Mouse (Mus musculus) heart, adult 2 months (tissue): ENCODE data around the gene Rab3ip. TPM values are rescaled to one million over a fixed set of nuclear protein-coding genes. Genes with fewer than 3 reads are reported as not detected.

Experiments
- DNase-seq, 2 experiments: peaks; one replicate each; pipeline ENCODE4 v3.0.0; 2021
- H3K27ac ChIP-seq: fragments of 200-600 bp; 2 replicates; pipeline ENCODE4 v1.8.1; 2022
- H3K27me3 ChIP-seq: fragments of 200-500 bp; 2 replicates; pipeline ENCODE4 v1.6.1; 2012; ENCODE audit warnings: mild to moderate bottlenecking, low read length, inconsistent platforms, mixed read lengths; ENCODE audit not compliant: control insufficient read depth, insufficient read depth
- H3K36me3 ChIP-seq: fragments of 200-500 bp; 2 replicates; pipeline ENCODE4 v1.6.1; 2012; ENCODE audit warnings: low read length, inconsistent platforms; ENCODE audit not compliant: control insufficient read depth, insufficient read depth
- H3K4me1 ChIP-seq: fragments of 200-500 bp; 2 replicates; pipeline ENCODE4 v1.6.1; 2011; ENCODE audit warnings: low read length; ENCODE audit not compliant: control insufficient read depth, insufficient read depth
- H3K4me3 ChIP-seq: fragments of 200-600 bp; 2 replicates; pipeline ENCODE4 v1.8.1; 2022
- H3K79me2 ChIP-seq: fragments of 200-500 bp; replicated peaks from 2 replicates; pipeline ENCODE4 v1.6.1; 2012; ENCODE audit warnings: mild to moderate bottlenecking, inconsistent platforms, low read length, moderate library complexity, mixed read lengths; ENCODE audit not compliant: control insufficient read depth, insufficient read depth
- H3K9ac ChIP-seq: fragments of 200-500 bp; 2 replicates; pipeline ENCODE4 v1.6.1; 2012; ENCODE audit warnings: low read depth, mild to moderate bottlenecking, control low read depth, inconsistent platforms, low read length, mixed read lengths
- CTCF ChIP-seq: fragments of 200-600 bp; IDR thresholded peaks from 2 replicates; pipeline ENCODE4 v1.8.1; 2022; ENCODE audit warnings: antibody characterized with exemption, mild to moderate bottlenecking, moderate library complexity
- EP300 ChIP-seq: fragments of 200-500 bp; IDR thresholded peaks from 2 replicates; pipeline ENCODE4 v1.6.1; 2011; ENCODE audit warnings: low read depth, low read length, control low read depth; ENCODE audit not compliant: insufficient read depth
- POLR2A ChIP-seq: fragments of 200-500 bp; IDR thresholded peaks from 2 replicates; pipeline ENCODE4 v1.6.1; 2011; ENCODE audit warnings: mild to moderate bottlenecking, low read depth, low read length, control low read depth; ENCODE audit not compliant: insufficient read depth
- WGBS: fragments of 180-500 bp; shearing (Covaris S2); methylation state at CpG from one replicate; pipeline ENCODE4 v1.1.7; 2018; 5-methylcytosine and 5-hydroxymethylcytosine counted together
- intact Hi-C: fragments of 180-260 bp; cut with DNase I; formaldehyde crosslinking; loops from one replicate; pipeline ENCODE4 v1.15.1; 2025
- polyA plus RNA-seq: library from polyadenylated mRNA; depleted of rRNA; stranded (reverse); fragments of >200 nt; gene quantifications from 2 replicates; pipeline ENCODE4 v1.2.3, GENCODE M21; 2012; rRNA removed
- total RNA-seq, 2 experiments: library from RNA; stranded (reverse); gene quantifications; 2 replicates each; pipeline ENCODE4 v1.2.3; 2021

Rab3ip gene
- total and polyA plus RNA-seq, 3 experiments = 80.3 to 168 (median 100) TPM

- 85% methylated on average over 4 of the region's 4 CpGs for WGBS
- Histone ChIP-seq H3K36me3 (no peaks in the 10 kb centered on the region), H3K27me3 (no peaks in the 10 kb centered on the region), H3K9ac (no peak overlapping the region), H3K79me2 (no peaks in the 10 kb centered on the region), H3K4me1 (no peaks in the 10 kb centered on the region), H3K4me3 (no peak overlapping the region), H3K27ac (no peak overlapping the region)
- no peak for TF ChIP-seq CTCF
- no peak for TF ChIP-seq POLR2A
- no peak for TF ChIP-seq EP300
- DNase-seq = no peak
- intact Hi-C loops = no loop called here
Measured at GRCm38 (mm10) chr10:116877436-116877835, 73.1 kb downstream of the Rab3ip start.

- 79% methylated on average over 9 of the region's 9 CpGs for WGBS
- H3K79me2 ChIP-seq = no peaks in the 10 kb centered on the region
Measured at GRCm38 (mm10) chr10:116874490-116874889, 76.1 kb downstream of the Rab3ip start.

GRCm38 (mm10) chr10:116872016-116872410 is 78.6 kb downstream of the Rab3ip start:
- Histone ChIP-seq H3K4me3 (no peak overlapping the region), H3K27me3 (no peaks in the 10 kb centered on the region), H3K9ac (no peak overlapping the region), H3K27ac (no peak overlapping the region), H3K79me2 (no peaks in the 10 kb centered on the region), H3K36me3 (no peaks in the 10 kb centered on the region), H3K4me1 (no peaks in the 10 kb centered on the region)
- no peak for DNase-seq
- TF ChIP-seq CTCF (no peak), POLR2A (no peak), EP300 (no peak)
- intact Hi-C loops = no loop called here
- 75% methylated on average over 14 of the region's 14 CpGs for WGBS

More at GRCm38 (mm10) chr10:116874490-116874889, 76.1 kb downstream of the Rab3ip start:
- no peak overlapping the region for H3K4me3 ChIP-seq
- TF ChIP-seq CTCF (no peak), EP300 (no peak), POLR2A (no peak)
- no peaks in the 10 kb centered on the region for H3K36me3 ChIP-seq
- no peak overlapping the region for H3K9ac ChIP-seq
- no peaks in the 10 kb centered on the region for H3K4me1 ChIP-seq
- DNase-seq = no peak
- no peak overlapping the region for H3K27ac ChIP-seq
- H3K27me3 ChIP-seq = no peaks in the 10 kb centered on the region
- intact Hi-C loops = no loop called here

GRCm38 (mm10) chr10:116871329-116872015 is 79.1 kb downstream of the Rab3ip start:
- intact Hi-C loops = no loop called here
- 72% methylated on average over 12 of the region's 12 CpGs for WGBS
- H3K9ac ChIP-seq = no peak overlapping the region
- H3K36me3 ChIP-seq = no peaks in the 10 kb centered on the region
- no peak overlapping the region for H3K4me3 ChIP-seq
- no peaks in the 10 kb centered on the region for H3K4me1 ChIP-seq
- H3K27me3 ChIP-seq = no peaks in the 10 kb centered on the region
- TF ChIP-seq EP300 (no peak), CTCF (no peak), POLR2A (no peak)
- no peaks in the 10 kb centered on the region for H3K79me2 ChIP-seq
- H3K27ac ChIP-seq = no peak overlapping the region
- DNase-seq = no peak

- Histone ChIP-seq H3K79me2 (no peaks in the 10 kb centered on the region), H3K4me3 (no peak overlapping the region), H3K9ac (no peak overlapping the region), H3K4me1 (no peaks in the 10 kb centered on the region), H3K36me3 (no peaks in the 10 kb centered on the region), H3K27ac (no peak overlapping the region), H3K27me3 (no peaks in the 10 kb centered on the region)
- intact Hi-C loops = no loop called here
- TF ChIP-seq EP300 (no peak), CTCF (no peak), POLR2A (no peak)
- DNase-seq = no peak
- 87% methylated on average over 6 of the region's 6 CpGs for WGBS
Measured at GRCm38 (mm10) chr10:116870819-116871218, 79.8 kb downstream of the Rab3ip start.

Other genes starting within 250 kb of the Rab3ip start
- 1 to 10 TPM; 1.4 to 1.6 TPM for gene Myrfl, start 53.9 kb downstream of the Rab3ip start, total RNA-seq
- gene Myrfl, start 53.9 kb downstream of the Rab3ip start, polyA plus RNA-seq = 0.31 and 0.76 TPM in 2 replicates
- not detected for gene Gm10271, start 21.8 kb upstream of the Rab3ip start, total RNA-seq
- gene Gm10271, start 21.8 kb upstream of the Rab3ip start, polyA plus RNA-seq = not detected in 2 replicates
- gene Best3, start 35.5 kb upstream of the Rab3ip start, total RNA-seq = 1 to 10 TPM; 5.8 to 5.9 TPM
- gene Best3, start 35.5 kb upstream of the Rab3ip start, polyA plus RNA-seq = 3.2 and 6.7 TPM in 2 replicates
- gene Lrrc10, start 94.6 kb upstream of the Rab3ip start, total RNA-seq = 100 to 1,000 TPM; 148 to 208 TPM
- gene Lrrc10, start 94.6 kb upstream of the Rab3ip start, polyA plus RNA-seq = 266 and 368 TPM in 2 replicates
- 100 to 1,000 TPM; 123 to 129 TPM for gene Cct2, start 113.0 kb upstream of the Rab3ip start, total RNA-seq
- gene Cct2, start 113.0 kb upstream of the Rab3ip start, polyA plus RNA-seq = 50.4 and 93.0 TPM in 2 replicates
- gene Frs2, start 197.8 kb upstream of the Rab3ip start, total RNA-seq = 10 to 100 TPM; 14.2 to 17.0 TPM
- gene Frs2, start 197.8 kb upstream of the Rab3ip start, polyA plus RNA-seq = 13.4 and 26.0 TPM in 2 replicates